Mouse (Mus musculus): ENCODE data around the gene Gucy2d.

Gucy2d gene

DNA sequence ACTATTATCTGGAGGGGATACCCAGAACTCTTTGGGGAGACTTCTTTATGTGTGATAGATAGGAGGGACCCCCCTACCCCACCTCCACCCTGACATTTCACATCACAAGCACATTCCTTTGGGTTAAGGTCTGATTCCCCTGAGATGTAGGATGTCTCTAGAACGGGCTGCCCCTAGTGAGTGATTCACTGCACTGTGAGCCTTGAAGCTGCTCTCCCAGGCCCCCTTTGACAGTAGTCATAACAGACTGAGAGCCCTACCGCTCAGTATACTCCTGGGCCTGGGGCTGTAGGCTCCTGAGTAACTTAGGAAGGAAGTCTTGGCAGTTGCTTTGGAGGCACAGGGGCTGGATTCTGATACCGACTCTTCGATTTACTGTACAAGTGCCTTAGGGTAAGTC, 50.1 kb downstream of the Gucy2d start:
- no peak for DNase-seq (ENCODE audit: low spot score in 2 of 2)

DNA sequence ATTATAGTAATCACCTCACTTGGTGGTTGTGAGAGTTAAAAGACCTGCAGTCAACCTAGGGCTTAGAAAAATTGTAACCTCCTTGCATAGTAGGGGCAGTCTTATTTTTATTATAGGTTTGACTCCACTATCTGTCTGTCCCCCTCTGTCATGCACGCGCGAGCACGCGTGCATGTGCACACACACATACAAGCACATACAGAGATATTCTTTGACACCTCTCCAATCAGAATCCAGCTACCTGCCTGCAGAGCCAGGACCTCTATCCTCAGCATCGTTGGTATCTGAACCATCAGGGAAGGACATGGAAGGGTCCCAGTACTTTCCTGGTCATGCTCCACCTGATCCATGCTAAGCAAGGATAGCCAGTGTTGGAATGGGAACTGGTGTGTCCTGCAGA, 50.7 kb downstream of the Gucy2d start:
- no peak for DNase-seq (ENCODE audit: low spot score in 2 of 2)

DNA sequence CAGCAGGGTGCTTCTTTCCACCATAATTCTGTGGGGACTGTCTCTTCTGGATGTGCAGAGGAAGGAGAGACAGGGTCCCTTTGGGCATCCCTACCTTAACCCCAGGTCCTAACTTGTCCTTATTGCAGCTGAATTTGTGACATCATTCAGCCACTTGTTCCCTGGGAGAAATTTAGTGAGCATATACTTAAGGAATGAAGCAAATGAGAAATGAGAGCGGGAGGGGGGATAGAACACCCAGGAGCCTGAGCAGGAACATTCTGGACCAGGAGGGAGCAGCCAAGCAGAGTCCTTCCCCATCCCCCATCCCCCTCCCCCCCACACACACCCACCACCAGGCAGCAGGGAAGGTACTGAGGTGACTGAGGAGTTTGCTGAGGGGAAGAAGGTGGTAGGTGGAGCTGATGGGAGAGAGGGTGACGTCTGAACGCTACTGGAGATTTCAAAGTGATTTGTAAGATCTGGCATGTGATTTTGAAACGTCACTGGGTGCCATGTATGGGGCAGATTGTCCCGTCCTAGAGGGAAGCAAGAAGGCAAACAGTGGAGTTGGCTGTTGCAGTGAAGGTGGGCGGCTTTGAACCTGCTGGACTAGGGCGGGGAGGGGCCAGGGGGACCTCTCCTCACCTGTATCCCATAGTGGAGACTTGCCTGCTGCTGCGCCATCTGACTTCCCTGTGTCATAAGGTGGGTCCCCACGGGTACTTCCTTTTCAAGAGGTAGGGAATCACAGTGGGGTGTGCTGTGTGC, 51.4 kb downstream of the Gucy2d start:
- no peak for DNase-seq (ENCODE audit: low spot score in 2 of 2)

DNA sequence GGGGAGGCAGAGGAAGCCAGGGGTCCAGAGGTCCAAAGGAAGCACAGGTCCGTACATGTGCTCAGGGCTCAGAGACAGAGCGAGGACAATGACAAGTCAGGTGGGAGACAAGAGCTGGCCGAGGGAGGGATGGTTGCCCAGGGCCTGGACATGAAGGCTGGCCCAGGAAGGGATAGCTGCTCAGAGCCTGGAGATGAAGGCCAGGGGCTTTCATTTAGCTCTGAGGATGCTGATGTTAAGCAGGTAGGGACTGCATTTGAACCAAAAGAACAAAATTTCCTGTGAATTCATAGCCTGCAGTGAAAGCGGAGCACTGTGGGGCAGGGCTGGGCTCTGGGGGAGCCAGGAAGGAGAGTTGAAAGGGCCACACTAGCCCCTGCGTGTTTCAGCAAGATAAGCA, 52.1 kb downstream of the Gucy2d start:
- DNase-seq (ENCODE audit: low spot score in 2 of 2): no peak

DNA sequence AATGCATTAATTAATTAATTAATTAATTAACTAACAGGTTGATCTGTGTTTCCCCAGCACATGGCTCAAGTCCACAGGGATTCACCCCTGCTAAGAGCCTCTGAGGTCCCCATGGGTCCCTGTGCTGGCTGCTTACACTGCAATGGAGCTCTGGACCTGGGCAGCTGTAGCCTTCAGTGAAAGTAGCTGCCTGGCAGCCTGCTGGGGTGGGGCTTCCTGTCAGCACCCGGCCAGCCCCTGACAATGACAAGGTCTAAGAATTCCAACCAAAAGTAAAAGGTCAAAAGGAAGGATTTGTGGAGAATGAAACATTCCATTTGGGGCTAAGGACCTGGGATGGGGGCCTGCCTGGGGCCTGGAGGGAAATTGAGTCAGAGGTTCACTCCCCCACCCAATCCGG, 53.1 kb downstream of the Gucy2d start:
- no peak for DNase-seq (ENCODE audit: low spot score in 2 of 2)

DNA sequence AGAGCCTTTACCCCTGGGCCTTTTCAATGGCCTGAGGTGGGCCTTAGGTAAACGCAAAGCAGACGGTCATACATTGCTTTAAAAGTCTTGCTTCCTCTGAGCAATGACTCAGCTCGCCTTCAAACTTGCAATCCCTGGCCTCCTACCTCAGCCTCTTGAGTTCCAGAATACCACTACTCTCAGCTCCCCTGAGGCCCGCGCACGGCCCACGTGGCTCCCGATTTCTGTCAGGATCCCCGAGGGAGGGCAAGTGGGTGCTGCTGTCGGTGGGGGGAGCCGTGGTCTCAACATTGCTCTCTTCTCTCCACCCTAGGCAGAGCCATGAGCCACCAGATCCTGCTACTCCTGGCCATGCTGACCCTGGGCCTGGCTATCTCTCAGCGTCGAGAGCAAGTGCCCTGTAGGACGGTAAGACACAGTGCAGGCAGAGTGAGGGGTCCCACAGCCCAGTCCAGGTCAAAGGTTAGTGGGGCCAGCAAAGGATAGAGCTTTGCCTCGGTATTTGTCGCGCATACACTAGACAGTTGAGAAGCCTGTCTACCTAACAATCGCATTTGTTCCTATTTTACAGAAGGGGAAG, 53.8 kb downstream of the Gucy2d start:
- no peak for DNase-seq (ENCODE audit: low spot score in 2 of 2)

DNA sequence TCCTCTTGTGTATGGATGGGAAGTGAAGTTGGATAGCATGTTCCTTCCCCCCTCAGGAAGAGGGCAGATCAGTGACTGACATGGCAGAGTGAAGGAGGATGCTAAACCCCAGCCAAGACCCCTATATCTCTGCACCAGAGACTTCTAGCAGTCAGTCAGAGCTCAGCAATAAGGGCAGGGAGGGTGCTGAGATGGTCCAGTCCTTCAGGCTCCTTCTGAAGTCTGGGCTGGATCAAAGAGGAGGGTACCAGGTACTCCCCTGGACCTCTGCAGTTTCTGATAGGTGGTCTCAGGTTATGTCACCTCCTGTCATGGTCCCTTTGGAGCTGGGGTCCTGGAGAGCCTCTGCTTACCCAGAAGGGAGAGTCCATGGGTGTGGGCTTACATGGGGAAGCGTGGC, 55.4 kb downstream of the Gucy2d start:
- DNase-seq (ENCODE audit: low spot score in 2 of 2): no peak

DNA sequence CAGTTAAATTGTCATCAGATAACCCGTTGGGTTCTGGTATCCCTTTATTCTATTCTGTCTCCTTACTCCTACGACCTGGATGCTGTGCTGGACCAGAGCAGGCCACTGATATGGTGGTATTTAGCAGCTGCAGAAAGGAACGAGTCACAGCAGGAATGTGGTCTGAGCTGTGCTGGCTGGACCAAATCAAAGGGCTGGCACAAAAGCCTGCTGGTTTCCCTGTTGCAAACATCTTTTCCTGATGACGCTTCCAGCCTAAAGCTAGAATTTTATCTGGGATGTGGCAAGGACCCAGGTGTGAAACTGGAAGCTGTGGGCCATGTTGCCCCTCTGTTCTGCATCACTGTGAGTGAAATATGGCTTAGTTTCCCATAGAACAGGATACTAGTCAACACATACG, 57.2 kb downstream of the Gucy2d start:
- DNase-seq (ENCODE audit: low spot score in 2 of 2): no peak

DNA sequence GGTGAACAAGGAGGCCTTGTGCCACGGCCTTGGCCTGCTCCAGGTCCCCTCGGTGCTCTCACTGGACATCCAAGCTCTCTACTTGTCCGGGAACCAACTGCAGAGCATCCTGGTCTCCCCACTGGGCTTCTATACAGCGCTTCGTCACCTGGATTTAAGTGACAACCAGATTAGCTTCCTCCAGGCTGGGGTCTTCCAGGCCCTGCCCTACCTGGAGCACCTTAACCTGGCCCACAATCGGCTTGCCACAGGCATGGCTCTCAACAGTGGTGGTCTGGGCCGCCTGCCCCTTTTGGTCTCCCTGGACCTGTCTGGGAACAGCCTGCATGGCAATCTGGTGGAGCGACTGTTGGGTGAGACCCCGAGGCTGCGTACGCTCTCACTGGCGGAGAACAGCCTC, 57.9 kb downstream of the Gucy2d start:
- DNase-seq (ENCODE audit: low spot score in 2 of 2): no peak

DNA sequence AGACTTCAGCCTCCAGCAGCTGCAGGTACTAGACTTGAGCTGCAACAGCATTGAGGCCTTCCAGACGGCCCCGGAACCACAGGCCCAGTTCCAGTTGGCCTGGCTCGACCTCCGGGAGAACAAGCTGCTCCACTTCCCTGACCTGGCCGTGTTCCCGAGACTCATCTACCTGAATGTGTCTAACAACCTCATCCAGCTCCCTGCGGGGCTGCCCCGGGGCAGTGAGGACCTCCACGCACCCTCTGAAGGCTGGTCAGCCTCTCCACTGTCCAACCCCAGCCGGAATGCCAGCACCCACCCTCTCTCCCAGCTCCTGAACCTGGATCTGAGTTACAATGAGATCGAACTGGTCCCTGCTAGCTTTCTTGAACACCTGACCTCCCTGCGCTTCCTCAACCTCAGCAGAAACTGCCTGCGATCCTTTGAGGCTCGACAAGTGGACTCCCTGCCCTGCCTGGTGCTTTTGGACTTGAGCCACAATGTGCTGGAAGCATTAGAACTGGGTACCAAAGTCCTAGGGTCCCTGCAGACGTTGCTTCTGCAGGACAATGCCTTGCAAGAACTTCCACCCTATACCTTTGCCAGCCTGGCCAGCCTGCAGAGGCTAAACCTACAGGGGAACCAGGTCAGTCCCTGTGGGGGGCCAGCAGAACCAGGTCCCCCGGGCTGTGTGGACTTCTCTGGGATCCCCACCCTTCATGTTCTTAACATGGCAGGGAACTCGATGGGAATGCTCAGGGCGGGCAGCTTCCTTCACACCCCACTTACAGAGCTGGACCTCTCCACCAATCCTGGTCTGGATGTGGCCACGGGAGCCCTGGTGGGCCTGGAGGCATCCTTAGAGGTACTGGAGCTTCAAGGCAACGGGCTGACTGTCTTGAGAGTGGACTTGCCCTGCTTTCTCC, 58.7 kb downstream of the Gucy2d start:
- DNase-seq (ENCODE audit: low spot score in 2 of 2): no peak

DNA sequence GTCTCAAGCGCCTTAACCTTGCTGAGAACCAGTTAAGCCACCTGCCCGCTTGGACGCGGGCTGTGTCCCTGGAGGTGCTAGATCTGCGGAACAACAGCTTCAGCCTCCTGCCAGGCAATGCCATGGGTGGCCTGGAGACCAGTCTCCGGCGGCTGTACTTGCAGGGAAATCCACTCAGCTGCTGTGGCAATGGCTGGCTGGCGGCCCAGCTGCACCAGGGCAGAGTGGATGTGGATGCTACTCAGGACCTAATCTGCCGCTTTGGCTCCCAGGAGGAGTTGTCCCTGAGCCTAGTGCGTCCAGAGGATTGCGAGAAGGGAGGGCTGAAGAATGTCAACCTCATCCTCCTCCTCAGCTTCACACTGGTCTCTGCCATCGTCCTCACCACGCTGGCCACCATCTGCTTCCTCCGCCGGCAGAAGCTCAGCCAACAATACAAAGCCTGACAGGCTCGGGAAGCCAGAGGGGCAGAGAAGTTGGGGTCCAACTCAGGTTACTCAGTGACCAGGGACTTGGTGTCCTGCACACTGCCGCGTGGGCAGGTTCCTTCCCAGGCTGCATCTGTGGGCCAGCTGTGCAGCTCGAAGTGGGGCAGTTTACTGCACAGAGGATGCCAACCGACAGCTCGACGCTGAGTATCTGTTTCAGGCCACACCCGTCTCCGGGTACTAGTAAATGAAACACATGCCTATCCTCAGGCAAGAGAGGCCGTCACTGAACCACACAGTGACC, 59.5 kb downstream of the Gucy2d start:
- DNase-seq (ENCODE audit: low spot score in 2 of 2): no peak

DNA sequence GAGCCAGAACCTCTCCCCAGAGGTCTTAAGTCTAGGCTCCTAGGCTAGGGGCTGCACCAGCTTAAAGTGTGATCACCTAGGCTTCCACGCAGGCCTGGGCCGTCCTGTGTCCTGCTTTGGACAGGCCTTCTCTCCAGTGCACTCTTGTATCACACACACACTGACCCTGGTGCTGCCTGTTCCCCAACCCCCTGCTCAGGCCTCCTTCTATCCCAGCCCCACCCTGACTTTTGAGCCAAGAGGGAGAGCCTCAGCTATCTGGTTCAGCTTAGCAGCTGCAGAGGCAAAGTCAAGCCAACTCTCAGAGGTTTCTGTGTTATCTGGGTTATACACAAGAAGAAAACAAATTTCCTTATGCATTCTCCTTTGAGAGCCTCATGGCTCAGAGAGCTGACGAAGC, 60.3 kb downstream of the Gucy2d start:
- no peak for DNase-seq (ENCODE audit: low spot score in 2 of 2)

DNA sequence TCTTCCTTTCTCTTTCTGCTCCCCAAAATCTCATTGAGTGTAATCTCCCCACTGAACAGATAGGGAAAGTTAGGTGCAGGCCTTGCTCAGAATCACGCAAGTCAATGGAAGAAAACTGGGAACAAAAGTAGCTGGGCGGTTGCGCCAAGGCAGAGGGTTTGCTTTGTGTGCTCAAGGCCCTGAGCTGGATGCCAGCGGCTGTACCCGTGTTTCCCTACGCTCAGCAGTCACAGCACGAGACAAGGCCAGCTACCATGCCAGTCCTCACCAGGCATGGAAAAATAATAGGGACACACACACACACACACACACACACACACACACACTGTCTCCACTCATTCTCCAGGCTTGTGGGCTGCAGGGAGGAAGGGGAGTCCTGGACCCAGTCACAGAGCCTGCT, 60.9 kb downstream of the Gucy2d start:
- DNase-seq (ENCODE audit: low spot score in 2 of 2): no peak

DNA sequence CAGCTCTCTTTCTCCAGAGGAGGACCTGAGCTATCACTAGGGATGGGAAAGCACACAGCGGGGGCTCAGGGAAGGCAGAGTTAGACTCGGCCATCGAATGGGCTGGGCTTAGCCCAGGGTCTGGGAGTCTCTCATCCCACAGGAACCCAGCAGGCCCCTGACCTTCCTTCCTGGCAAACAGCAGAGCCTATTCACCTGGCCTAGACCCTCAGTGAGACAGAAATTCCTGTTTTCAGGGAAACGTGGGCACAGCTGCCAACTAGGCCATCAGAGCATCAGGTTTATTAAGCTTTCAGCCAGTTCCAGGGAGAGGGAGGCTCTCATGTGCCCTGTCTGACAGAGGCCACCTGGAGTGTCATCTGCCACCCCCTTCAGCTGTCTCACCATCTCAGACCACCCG, 62.7 kb downstream of the Gucy2d start:
- DNase-seq (ENCODE audit: low spot score in 2 of 2): no peak

DNA sequence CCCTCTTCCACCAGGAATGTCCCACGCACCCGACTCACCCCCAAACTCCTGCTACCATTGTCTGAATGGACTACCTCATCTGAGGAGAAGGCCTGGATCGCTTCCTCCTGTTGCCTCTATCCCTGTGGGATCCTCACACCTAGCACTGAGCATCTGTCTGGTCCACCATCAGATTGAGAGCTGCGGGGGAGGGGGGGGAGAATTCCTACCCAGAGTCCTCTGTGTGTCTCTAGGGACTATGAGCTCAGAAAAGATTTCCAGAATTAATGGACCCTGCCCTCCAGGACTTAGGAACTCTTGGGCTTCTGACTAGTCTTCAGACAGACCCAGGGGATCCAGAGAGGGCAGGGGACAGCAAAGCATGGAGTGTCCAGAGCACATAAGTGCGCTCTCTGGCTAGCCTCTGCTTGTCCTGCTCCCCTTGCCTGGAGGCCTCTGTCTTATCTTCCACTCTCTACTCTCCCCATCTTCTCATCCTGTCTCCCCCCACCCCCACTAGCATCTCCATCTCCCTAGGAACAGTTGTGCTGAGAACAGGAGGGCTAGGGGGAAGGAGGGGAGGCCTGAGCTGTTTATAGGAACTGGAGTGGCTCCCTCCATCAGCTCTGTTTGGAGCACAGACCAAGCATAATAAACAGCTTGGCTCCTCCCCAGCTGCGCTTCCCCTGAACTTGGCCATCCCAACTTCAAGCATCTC, 63.9 kb downstream of the Gucy2d start:
- DNase-seq (ENCODE audit: low spot score in 2 of 2): no peak

DNA sequence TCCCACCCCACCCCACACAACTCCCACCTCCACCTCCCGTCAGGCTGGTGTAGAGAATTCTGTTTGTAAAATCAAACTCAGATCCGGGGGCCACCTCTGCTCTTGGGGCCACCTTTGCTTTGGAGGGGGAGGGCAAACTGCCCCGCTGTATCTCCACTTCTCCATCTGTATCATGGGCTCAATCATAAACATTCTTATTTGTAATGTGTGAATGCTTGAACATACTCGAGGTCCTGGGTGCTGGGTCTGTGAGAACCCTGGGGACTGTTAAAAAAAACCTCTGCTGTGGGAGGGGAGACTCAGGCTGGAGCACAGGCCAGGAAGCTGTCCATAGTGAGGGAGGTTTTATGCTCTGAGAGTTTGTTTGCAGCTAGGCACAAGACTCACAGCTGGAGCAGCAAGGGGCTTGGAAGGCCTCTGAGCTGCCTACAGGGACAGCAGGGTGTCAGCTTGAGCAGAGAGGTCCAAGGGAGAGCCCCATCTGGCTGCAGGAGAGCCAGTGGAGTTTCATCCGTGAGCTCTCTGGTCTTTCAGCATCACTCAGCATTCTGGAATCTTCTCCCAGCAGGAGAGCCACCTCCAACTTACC, 64.6 kb downstream of the Gucy2d start:
- no peak for DNase-seq (ENCODE audit: low spot score in 2 of 2)

DNA sequence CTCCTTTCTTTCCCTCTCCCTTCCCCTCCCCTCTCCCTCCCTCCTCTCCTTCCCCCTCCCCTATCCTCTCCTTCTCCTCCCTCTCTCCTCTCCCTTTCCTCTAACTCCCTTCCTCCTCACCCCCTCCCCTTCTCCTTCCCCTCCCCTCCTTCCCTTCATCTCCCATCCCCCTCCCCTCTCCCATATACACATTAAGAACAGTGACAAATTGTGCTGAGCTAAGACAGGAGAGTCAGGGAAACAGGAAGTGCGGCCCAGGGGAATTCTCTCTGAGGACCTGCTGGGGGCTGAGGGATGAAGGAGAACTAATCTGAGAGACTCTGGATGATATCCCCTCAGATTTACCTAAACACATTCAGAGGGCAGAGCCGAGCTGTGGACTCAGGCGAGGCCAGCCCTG, 65.4 kb downstream of the Gucy2d start:
- DNase-seq (ENCODE audit: low spot score in 2 of 2): no peak

DNA sequence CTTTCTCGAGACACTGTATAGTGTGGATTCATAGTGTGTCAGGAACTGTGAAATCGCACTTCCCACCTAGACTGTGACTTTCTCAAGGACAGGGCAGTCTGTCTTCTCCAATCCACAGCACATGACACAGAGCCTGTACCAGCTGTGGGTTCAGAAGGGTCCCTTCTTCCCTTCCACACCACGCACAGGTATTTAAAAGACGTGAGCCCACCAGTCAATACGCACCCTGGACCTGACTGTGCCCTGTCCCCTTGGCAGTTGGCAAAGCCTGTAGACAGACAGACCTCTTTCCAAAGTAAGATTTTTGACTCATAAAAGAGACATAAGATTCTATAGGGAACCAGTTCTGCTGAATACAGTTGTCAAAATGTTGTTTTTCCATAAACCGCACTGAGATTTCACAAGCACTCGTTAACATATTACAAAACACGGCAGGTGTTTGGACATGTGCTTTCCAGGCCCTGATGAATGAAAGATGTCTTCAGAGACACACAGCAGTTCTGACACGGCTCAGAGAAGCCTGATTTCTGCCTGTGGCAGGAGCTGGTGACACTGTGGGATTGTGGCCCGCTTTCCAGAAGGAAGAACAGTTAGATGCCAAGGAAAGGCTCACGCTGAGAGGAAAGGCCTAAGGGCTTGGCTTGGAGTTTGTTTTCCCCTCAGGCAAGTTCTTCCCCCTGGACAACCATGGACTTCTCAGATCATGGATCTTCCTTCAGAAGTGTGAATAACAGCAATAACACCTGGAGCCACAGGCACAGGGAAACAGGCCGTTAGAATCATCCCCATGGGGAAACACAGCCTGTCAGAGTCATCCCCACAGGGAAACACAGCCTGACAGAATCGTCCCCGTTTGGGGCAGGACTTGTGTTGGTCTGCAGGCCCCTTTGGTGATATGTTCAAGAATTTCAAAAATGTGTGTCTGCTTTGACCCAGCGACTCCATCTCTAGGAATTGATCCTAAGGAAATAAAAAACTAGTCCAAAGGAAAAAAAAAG, 71.0 kb downstream of the Gucy2d start:
- DNase-seq (ENCODE audit: low spot score in 2 of 2): no peak

DNA sequence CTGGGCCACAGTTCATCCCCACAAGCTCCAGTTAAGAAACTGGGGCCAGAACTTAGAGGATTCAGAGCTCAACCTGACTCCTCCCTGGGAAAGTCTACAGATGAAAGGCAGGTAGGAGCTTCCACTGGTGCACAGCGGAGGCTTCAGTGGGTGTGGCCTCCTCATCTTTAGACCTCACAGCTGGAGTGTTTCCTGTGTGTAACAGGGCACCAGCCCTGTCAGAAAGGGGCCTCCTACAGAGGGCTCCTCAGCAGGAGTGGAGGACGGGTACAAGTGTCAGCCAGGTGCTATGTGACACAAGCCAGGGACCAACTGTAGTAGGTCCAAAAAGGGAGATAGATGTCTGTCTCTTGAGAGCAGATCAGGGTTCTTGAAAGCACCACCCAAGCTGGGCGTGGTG, 73.0 kb downstream of the Gucy2d start:
- DNase-seq (ENCODE audit: low spot score in 2 of 2): peak; percentile 72 to 82

DNA sequence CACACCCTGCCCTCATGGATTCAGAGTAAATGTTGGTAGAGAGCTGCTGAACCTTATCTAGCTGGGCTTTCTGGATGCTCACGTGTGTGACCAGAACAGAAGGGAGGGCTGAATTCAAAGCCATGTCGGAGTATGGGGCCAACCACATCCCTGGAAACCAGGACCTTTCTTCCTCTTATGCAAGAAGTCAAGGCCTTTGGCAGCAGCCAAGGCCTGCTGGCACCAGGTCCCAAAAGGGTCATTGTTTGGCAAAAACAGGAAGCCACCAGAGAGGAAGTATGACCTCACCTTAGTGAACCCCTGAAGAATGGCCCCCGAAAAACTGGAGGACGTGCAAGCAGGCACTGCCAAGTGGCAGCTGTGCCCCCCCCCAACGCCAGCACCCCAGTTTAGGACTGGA, 82.4 kb downstream of the Gucy2d start:
- peak; percentile 31 to 33 for DNase-seq (ENCODE audit: low spot score in 2 of 2)

Data from thymus, postnatal 10 days (tissue).